Mouse (Mus musculus): Measurements from ENCODE around the gene Hist2h2be.

GRCm38 (mm10) chr3:96248141-96249033 is 27.5 kb downstream of the Hist2h2be start:
- TF ChIP-seq CTCF (IDR thresholded peaks at IDR 0.05; ENCODE audit: control insufficient read depth, insufficient read depth, low read length) (no peak), POLR2A (IDR thresholded peaks at IDR 0.05; ENCODE audit: borderline replicate concordance, control insufficient read depth, low read depth, low read length) (no peak)

Data from bone marrow, adult 2 months (tissue).